Mouse (Mus musculus) embryonic fibroblast, embryonic 13.5 days (primary cell): ENCODE data around the gene Tmem63a.

Source experiments
- CTCF ChIP-seq: IDR thresholded peaks from 2 replicates; pipeline ENCODE4 v1.5.1; 2011; ENCODE audit warnings: mild to moderate bottlenecking, control low read depth, low read length, moderate library complexity, borderline replicate concordance; ENCODE audit not compliant: insufficient read depth
- POLR2A ChIP-seq: IDR thresholded peaks from 2 replicates; pipeline ENCODE4 v1.6.1; 2011; ENCODE audit warnings: low read depth, mild to moderate bottlenecking, control low read depth, low read length, moderate library complexity

- TF ChIP-seq POLR2A (no peak), CTCF (no peak)
These were observed 25.1 kb downstream of the Tmem63a start for GRCm38 (mm10) chr1:180967261-180967660.
